Mouse (Mus musculus): Measurements from ENCODE around the gene Pak7. TPM values are rescaled to one million over a fixed set of nuclear protein-coding genes. Genes with fewer than 3 reads are reported as not detected.

Pak7 gene
- polyA plus RNA-seq, 1 experiment from 2014 or later: 1.4 TPM

GRCm38 (mm10) chr2:136107597-136107996 is 280.2 kb downstream of the Pak7 start:
- peak; percentile 44; the same call in 1 of the 2 replicates for ATAC-seq (ENCODE audit: low read depth)
- no peak overlapping the region for H3K4me3 ChIP-seq (ENCODE audit: low read depth, low read length)
- H3K9me3 ChIP-seq (ENCODE audit: control insufficient read depth, low read length): no peaks in the 10 kb centered on the region
- no peaks in the 10 kb centered on the region for H3K36me3 ChIP-seq (ENCODE audit: control insufficient read depth, insufficient read depth, low read length)
- peak; percentile 32 for DNase-seq (ENCODE audit: low spot score)
- H3K27ac ChIP-seq (replicated peaks; ENCODE audit: low read depth, low read length): no peak overlapping the region
- H3K9ac ChIP-seq (ENCODE audit: low read depth, low read length): no peak overlapping the region
- H3K4me2 ChIP-seq (ENCODE audit: low read depth, low read length): no peak overlapping the region
- H3K27me3 ChIP-seq (replicated peaks; ENCODE audit: control insufficient read depth, insufficient read depth, low read length): no peaks in the 10 kb centered on the region
- H3K4me1 ChIP-seq (ENCODE audit: control insufficient read depth, insufficient read depth, low read length): peaks cover 9% of the 10 kb centered on the region

- ATAC-seq (ENCODE audit: low read depth) (no peak), DNase-seq (ENCODE audit: low spot score) (no peak)
- Histone ChIP-seq H3K9me3 (ENCODE audit: control insufficient read depth, low read length) (no peaks in the 10 kb centered on the region), H3K36me3 (ENCODE audit: control insufficient read depth, insufficient read depth, low read length) (no peaks in the 10 kb centered on the region), H3K4me3 (ENCODE audit: low read depth, low read length) (no peak overlapping the region), H3K4me1 (ENCODE audit: control insufficient read depth, insufficient read depth, low read length) (no peaks in the 10 kb centered on the region), H3K27me3 (replicated peaks; ENCODE audit: control insufficient read depth, insufficient read depth, low read length) (no peaks in the 10 kb centered on the region; the same call in 1 of the 2 replicates), H3K9ac (ENCODE audit: low read depth, low read length) (no peak overlapping the region), H3K4me2 (ENCODE audit: low read depth, low read length) (no peak overlapping the region), H3K27ac (replicated peaks; ENCODE audit: low read depth, low read length) (no peak overlapping the region)
- WGBS: 90% methylated on average over 3 of the region's 3 CpGs
Measured at GRCm38 (mm10) chr2:136097143-136097542, 290.6 kb downstream of the Pak7 start.

- H3K4me2 ChIP-seq (ENCODE audit: low read depth, low read length): no peak overlapping the region
- no peaks in the 10 kb centered on the region for H3K4me1 ChIP-seq (ENCODE audit: control insufficient read depth, insufficient read depth, low read length)
- DNase-seq (ENCODE audit: low spot score) (no peak), ATAC-seq (ENCODE audit: low read depth) (no peak)
- H3K9me3 ChIP-seq (ENCODE audit: control insufficient read depth, low read length): no peaks in the 10 kb centered on the region
- no peaks in the 10 kb centered on the region for H3K27me3 ChIP-seq (replicated peaks; ENCODE audit: control insufficient read depth, insufficient read depth, low read length)
- H3K4me3 ChIP-seq (ENCODE audit: low read depth, low read length): no peak overlapping the region
- WGBS: 60% methylated on average over 2 of the region's 2 CpGs
- no peak overlapping the region for H3K27ac ChIP-seq (replicated peaks; ENCODE audit: low read depth, low read length)
- no peaks in the 10 kb centered on the region for H3K36me3 ChIP-seq (ENCODE audit: control insufficient read depth, insufficient read depth, low read length)
- H3K9ac ChIP-seq (ENCODE audit: low read depth, low read length): no peak overlapping the region
Measured at GRCm38 (mm10) chr2:136095978-136096377, 291.8 kb downstream of the Pak7 start.

- Histone ChIP-seq H3K4me1 (ENCODE audit: control insufficient read depth, insufficient read depth, low read length) (no peaks in the 10 kb centered on the region), H3K4me2 (ENCODE audit: low read depth, low read length) (no peak overlapping the region), H3K9me3 (ENCODE audit: control insufficient read depth, low read length) (no peaks in the 10 kb centered on the region), H3K27ac (replicated peaks; ENCODE audit: low read depth, low read length) (no peak overlapping the region), H3K9ac (ENCODE audit: low read depth, low read length) (no peak overlapping the region), H3K4me3 (ENCODE audit: low read depth, low read length) (no peak overlapping the region), H3K27me3 (replicated peaks; ENCODE audit: control insufficient read depth, insufficient read depth, low read length) (peaks cover 16% of the 10 kb centered on the region), H3K36me3 (ENCODE audit: control insufficient read depth, insufficient read depth, low read length) (no peaks in the 10 kb centered on the region)
- WGBS: 80% methylated on average over 1 of the region's 1 CpGs
- DNase-seq (ENCODE audit: low spot score) (no peak), ATAC-seq (ENCODE audit: low read depth) (no peak)
Measured at GRCm38 (mm10) chr2:136064356-136064755, 323.4 kb downstream of the Pak7 start.

GRCm38 (mm10) chr2:136059029-136059669 is 328.6 kb downstream of the Pak7 start:
- no peak overlapping the region for H3K27ac ChIP-seq (replicated peaks; ENCODE audit: low read depth, low read length)
- H3K36me3 ChIP-seq (ENCODE audit: control insufficient read depth, insufficient read depth, low read length): no peaks in the 10 kb centered on the region
- peak overlapping the region; percentile 35 for H3K4me3 ChIP-seq (ENCODE audit: low read depth, low read length)
- no peak overlapping the region for H3K9ac ChIP-seq (ENCODE audit: low read depth, low read length)
- under 1% methylated on average over 35 of the region's 37 CpGs for WGBS
- peak overlapping the region; percentile 61 for H3K4me2 ChIP-seq (ENCODE audit: low read depth, low read length)
- H3K27me3 ChIP-seq (replicated peaks; ENCODE audit: control insufficient read depth, insufficient read depth, low read length): peaks cover 38% of the 10 kb centered on the region
- H3K4me1 ChIP-seq (ENCODE audit: control insufficient read depth, insufficient read depth, low read length): peaks cover 13% of the 10 kb centered on the region
- H3K9me3 ChIP-seq (ENCODE audit: control insufficient read depth, low read length): no peaks in the 10 kb centered on the region
- no peak; the same call in 1 of the 2 replicates for ATAC-seq (ENCODE audit: low read depth)
- no peak for DNase-seq (ENCODE audit: low spot score)

- ATAC-seq (ENCODE audit: low read depth) (no peak), DNase-seq (ENCODE audit: low spot score) (no peak)
- H3K4me3 ChIP-seq (ENCODE audit: low read depth, low read length): peak overlapping the region; percentile 35
- H3K27ac ChIP-seq (replicated peaks; ENCODE audit: low read depth, low read length): no peak overlapping the region
- peaks cover 13% of the 10 kb centered on the region for H3K4me1 ChIP-seq (ENCODE audit: control insufficient read depth, insufficient read depth, low read length)
- peaks cover 38% of the 10 kb centered on the region for H3K27me3 ChIP-seq (replicated peaks; ENCODE audit: control insufficient read depth, insufficient read depth, low read length)
- WGBS: 3% methylated on average over 7 of the region's 7 CpGs
- H3K9me3 ChIP-seq (ENCODE audit: control insufficient read depth, low read length): no peaks in the 10 kb centered on the region
- peak overlapping the region; percentile 61 for H3K4me2 ChIP-seq (ENCODE audit: low read depth, low read length)
- no peak overlapping the region for H3K9ac ChIP-seq (ENCODE audit: low read depth, low read length)
- no peaks in the 10 kb centered on the region for H3K36me3 ChIP-seq (ENCODE audit: control insufficient read depth, insufficient read depth, low read length)
Measured at GRCm38 (mm10) chr2:136058398-136058797, 329.4 kb downstream of the Pak7 start.

GRCm38 (mm10) chr2:136057861-136058331 is 329.9 kb downstream of the Pak7 start:
- 4% methylated on average over 15 of the region's 19 CpGs for WGBS

GRCm38 (mm10) chr2:136051688-136052289 is 336.0 kb downstream of the Pak7 start, which contains the start of gene Lamp5:
Gene Lamp5 (plus strand): TSS chr2:136052239.
- Histone ChIP-seq H3K9me3 (ENCODE audit: control insufficient read depth, low read length) (no peaks in the 10 kb centered on the region), H3K36me3 (ENCODE audit: control insufficient read depth, insufficient read depth, low read length) (no peaks in the 10 kb centered on the region), H3K4me3 (ENCODE audit: low read depth, low read length) (peak within 1 kb of the TSS; percentile 29), H3K27ac (replicated peaks; ENCODE audit: low read depth, low read length) (no peak within 1 kb of the TSS), H3K9ac (ENCODE audit: low read depth, low read length) (0 out of 2 replicates have a peak within 1 kb of the TSS, but pooled peaks have one; percentile 2), H3K4me2 (ENCODE audit: low read depth, low read length) (peak within 1 kb of the TSS; percentile 59), H3K4me1 (ENCODE audit: control insufficient read depth, insufficient read depth, low read length) (peaks cover 13% of the 10 kb centered on the region), H3K27me3 (replicated peaks; ENCODE audit: control insufficient read depth, insufficient read depth, low read length) (peaks cover 3% of the 10 kb centered on the region; the same call in 1 of the 2 replicates)
- 3% methylated on average over 8 of the region's 8 CpGs for WGBS
- no peak for DNase-seq (ENCODE audit: low spot score)
- peak; percentile 57; the same call in 1 of the 2 replicates for ATAC-seq (ENCODE audit: low read depth)

More at GRCm38 (mm10) chr2:136057861-136058331, 329.9 kb downstream of the Pak7 start:
- Histone ChIP-seq H3K27ac (replicated peaks; ENCODE audit: low read depth, low read length) (no peak overlapping the region), H3K27me3 (replicated peaks; ENCODE audit: control insufficient read depth, insufficient read depth, low read length) (peaks cover 38% of the 10 kb centered on the region), H3K36me3 (ENCODE audit: control insufficient read depth, insufficient read depth, low read length) (no peaks in the 10 kb centered on the region), H3K9me3 (ENCODE audit: control insufficient read depth, low read length) (no peaks in the 10 kb centered on the region), H3K4me2 (ENCODE audit: low read depth, low read length) (peak overlapping the region; percentile 61), H3K4me1 (ENCODE audit: control insufficient read depth, insufficient read depth, low read length) (peaks cover 13% of the 10 kb centered on the region), H3K4me3 (ENCODE audit: low read depth, low read length) (peak overlapping the region; percentile 35), H3K9ac (ENCODE audit: low read depth, low read length) (no peak overlapping the region)
- DNase-seq (ENCODE audit: low spot score): peak; percentile 29
- 0 out of 2 replicates have a peak, but pooled peaks have one; percentile 65 for ATAC-seq (ENCODE audit: low read depth)

Data from embryonic facial prominence, embryonic 14.5 days (tissue).